7 mouse cellular contexts compared by ENCODE assay signal in the genomic region with DNA sequence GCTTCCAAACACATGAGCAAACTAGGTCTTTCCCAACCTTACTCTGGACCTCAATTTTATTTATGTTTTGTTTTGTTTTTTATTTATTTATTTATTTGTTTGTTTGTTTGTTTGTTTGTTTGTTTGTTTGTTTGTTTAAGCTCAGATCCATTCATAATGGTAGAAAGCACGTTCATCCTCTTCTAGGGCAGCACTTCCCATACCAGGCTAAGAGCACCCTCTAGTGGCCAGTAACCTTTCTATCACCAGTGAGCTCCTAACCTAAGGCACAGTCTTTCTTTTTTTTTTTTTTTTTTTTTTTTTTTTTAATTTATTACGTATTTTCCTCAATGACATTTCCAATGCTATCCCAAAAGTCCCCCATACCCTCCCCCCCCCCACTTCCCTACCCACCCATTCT. TPM values are rescaled to one million over a fixed set of nuclear protein-coding genes. Genes with fewer than 3 reads are reported as not detected.
DNase-seq lines count a peak whose midpoint lies in the region; ATAC-seq lines count a peak whose summit lies in the region.

No protein-coding gene starts in this region.

- ATAC-seq in frontal cortex, adult (ENCODE audit: low TSS enrichment): peak; percentile 62; the same call in 1 of the 2 replicates
- peak; percentile 66; the same call in 1 of the 2 replicates for ATAC-seq in megakaryocyte, adult 5-6 weeks (ENCODE audit: poor library complexity, severe bottlenecking)

- peak; percentile 74 for DNase-seq in Muller cell, postnatal 12 days (ENCODE audit: inconsistent ontology term)
- peak; percentile 63 for DNase-seq in cerebellum, adult 8-10 months
- DNase-seq in induced T-regulatory cell, adult 2 months (ENCODE audit: low read depth): peak; percentile 80
- DNase-seq in left cerebral cortex, adult 18-20 months (ENCODE audit: low spot score in 2 of 2): peak; percentile 51 to 60
- DNase-seq in right cerebral cortex, adult 18-20 months: peak; percentile 60

RNA-seq across cellular contexts. Expression of gene Atp2b3, which starts 9.3 kb away (rescaled TPM):
- total RNA-seq in left cerebral cortex, adult 18-20 months (2021): 10 to 100 TPM; 92.3 to 95.5 TPM
- total RNA-seq in megakaryocyte, adult 5-6 weeks (2015): not detected in 2 replicates
- total RNA-seq in megakaryocyte, adult 5-6 weeks (2017): not detected in 2 replicates

RNA-seq across cellular contexts. Expression of gene Bgn, which starts 10.2 kb away (rescaled TPM):
- total RNA-seq in left cerebral cortex, adult 18-20 months (2021): 10 to 100 TPM; 17.4 to 18.5 TPM
- 3.0 and 7.7 TPM in 2 replicates for total RNA-seq in megakaryocyte, adult 5-6 weeks (2015)
- total RNA-seq in megakaryocyte, adult 5-6 weeks (2017): 0.45 and 0.48 TPM in 2 replicates

RNA-seq across cellular contexts. Expression of gene Haus7, which starts 34.7 kb away (rescaled TPM):
- 10 to 100 TPM; 10.8 to 11.2 TPM for total RNA-seq in left cerebral cortex, adult 18-20 months (2021)
- 15.7 and 19.7 TPM in 2 replicates for total RNA-seq in megakaryocyte, adult 5-6 weeks (2015)
- total RNA-seq in megakaryocyte, adult 5-6 weeks (2017): 21.9 and 24.8 TPM in 2 replicates

RNA-seq across cellular contexts. Expression of gene Trex2, which starts 58.4 kb away (rescaled TPM):
- total RNA-seq in left cerebral cortex, adult 18-20 months (2021): not detected
- not detected in 2 replicates for total RNA-seq in megakaryocyte, adult 5-6 weeks (2015)
- total RNA-seq in megakaryocyte, adult 5-6 weeks (2017): not detected in 2 replicates

Comparison
In these comparisons a context has a peak if more than half of its experiments do, and no peak if none do; other contexts are left out.
1. Peak in every context shown above with its lines: DNase-seq and ATAC-seq.
2. RNA of gene Atp2b3, which starts 9.3 kb away (total RNA-seq): 92.3 to 95.5 TPM in left cerebral cortex, adult 18-20 months; not detected in megakaryocyte, adult 5-6 weeks; every median in the first group is over 10 times any median in the second.